Mouse (Mus musculus) neural tube, embryonic 11.5 days (tissue): ENCODE data around the gene Ankrd55. TPM values are rescaled to one million over a fixed set of nuclear protein-coding genes. Genes with fewer than 3 reads are reported as not detected.

ENCODE experiments used
- ATAC-seq: fragments of 200-750 bp; cut with Nextera tagmentation; 2 replicates; pipeline ENCODE4 v1.8.0; 2017; ENCODE audit warnings: moderate number of reproducible peaks, mild to moderate bottlenecking, moderate TSS enrichment, moderate library complexity; ENCODE audit not compliant: insufficient read depth, low FRiP score, low TSS enrichment
- DNase-seq: peaks from one replicate; pipeline ENCODE4 v3.0.0-alpha.2; 2015; ENCODE audit warnings: low spot score
- H3K27ac ChIP-seq: fragments of 300-500 bp; sonication (generic); 2 replicates; pipeline ENCODE4 v1.5.1; 2014; ENCODE audit warnings: low read depth, mild to moderate bottlenecking, low read length
- H3K27me3 ChIP-seq: fragments of 300-500 bp; sonication (generic); 2 replicates; pipeline ENCODE4 v1.6.1; 2014; ENCODE audit warnings: mild to moderate bottlenecking, low read length, mixed read lengths; ENCODE audit not compliant: control insufficient read depth, insufficient read depth
- H3K36me3 ChIP-seq: fragments of 300-500 bp; sonication (generic); 2 replicates; pipeline ENCODE4 v1.6.1; 2014; ENCODE audit warnings: mild to moderate bottlenecking, low read length, moderate library complexity, mixed read lengths; ENCODE audit not compliant: control insufficient read depth, insufficient read depth
- H3K4me1 ChIP-seq: fragments of 300-500 bp; sonication (generic); 2 replicates; pipeline ENCODE4 v1.6.1; 2014; ENCODE audit warnings: low read length, mixed read lengths; ENCODE audit not compliant: control insufficient read depth, insufficient read depth
- H3K4me2 ChIP-seq: fragments of 300-500 bp; sonication (generic); 2 replicates; pipeline ENCODE4 v1.6.1; 2014; ENCODE audit warnings: low read depth, mild to moderate bottlenecking, moderate library complexity
- H3K4me3 ChIP-seq: fragments of 300-500 bp; sonication (generic); 2 replicates; pipeline ENCODE4 v1.5.1; 2014; ENCODE audit warnings: low read depth, low read length
- H3K9ac ChIP-seq: fragments of 300-500 bp; sonication (generic); 2 replicates; pipeline ENCODE4 v1.6.1; 2014; ENCODE audit warnings: mild to moderate bottlenecking, low read length
- H3K9me3 ChIP-seq: fragments of 300-500 bp; sonication (generic); 2 replicates; pipeline ENCODE4 v1.6.1; 2016; ENCODE audit warnings: low read length; ENCODE audit not compliant: control insufficient read depth
- WGBS: fragments of 180-500 bp; shearing (Covaris S2); extraction: QIAGEN DNeasy Blood & Tissue Kit; methylation state at CpG from one replicate; pipeline ENCODE4 v1.1.7; 2014; 5-methylcytosine and 5-hydroxymethylcytosine counted together
- polyA plus RNA-seq: library from polyadenylated mRNA; unstranded; fragments of >200 nt; fragmentation: Nextera tagmentation; extraction: Ambion mirVana; gene quantifications from 2 replicates; pipeline ENCODE4 v1.2.1, GENCODE M21; 2014

The Ankrd55 gene
- polyA plus RNA-seq, 1 experiment from 2014 or later = 2.0 TPM

DNA sequence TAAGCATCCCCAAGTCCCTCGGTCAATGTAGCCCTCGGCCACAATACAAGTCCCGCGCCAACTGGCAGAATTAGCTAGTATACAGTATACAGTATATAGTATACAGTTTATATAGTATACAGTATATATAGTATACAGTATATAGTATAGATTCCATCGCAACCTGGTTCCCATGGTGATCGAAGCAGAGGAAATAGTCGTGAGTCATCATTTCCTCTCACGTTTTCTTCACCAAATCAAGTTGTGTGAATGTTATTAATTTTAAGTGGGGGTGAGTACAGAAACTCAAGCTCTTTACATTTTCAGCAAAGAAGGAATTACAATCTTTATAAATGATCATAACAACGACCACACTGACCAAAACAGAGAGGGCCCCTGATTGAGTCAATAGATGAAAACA, 96.8 kb downstream of the Ankrd55 start:
- 93% methylated on average over 9 of the region's 9 CpGs for WGBS
- Histone ChIP-seq H3K36me3 (no peaks in the 10 kb centered on the region), H3K9me3 (no peaks in the 10 kb centered on the region), H3K4me3 (no peak overlapping the region), H3K9ac (no peak overlapping the region), H3K27me3 (no peaks in the 10 kb centered on the region), H3K27ac (no peak overlapping the region), H3K4me1 (no peaks in the 10 kb centered on the region), H3K4me2 (no peak overlapping the region)
- ATAC-seq = no peak
- DNase-seq = no peak

DNA sequence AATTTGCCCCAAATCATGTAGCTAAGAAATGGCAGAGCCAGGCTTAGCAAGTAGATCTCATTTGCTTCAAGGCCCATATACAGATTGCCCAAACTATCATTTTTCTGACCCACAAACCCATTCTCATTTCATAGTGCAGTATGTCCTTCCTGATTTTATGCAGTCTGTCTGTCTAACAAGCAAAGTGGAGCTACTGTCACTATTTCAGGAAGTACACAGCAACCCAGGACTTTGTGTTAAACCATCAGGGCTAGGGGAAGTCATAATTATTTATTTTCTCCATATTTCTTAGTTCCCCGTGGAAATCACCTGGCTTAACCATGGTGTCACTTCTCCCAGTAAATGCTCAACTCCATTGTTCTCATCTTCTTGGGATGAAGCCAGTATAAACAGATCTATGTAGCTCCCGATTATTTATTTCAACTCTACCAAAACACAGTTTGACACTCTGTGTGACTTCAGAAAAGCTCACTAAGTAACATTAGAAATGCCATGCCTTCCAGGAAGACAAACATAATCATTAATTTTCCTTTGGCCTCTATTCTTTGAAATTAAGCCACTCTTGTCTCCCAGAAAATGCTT, 98.3 kb downstream of the Ankrd55 start:
- DNase-seq (no peak), ATAC-seq (no peak)
- no peak overlapping the region for H3K9ac ChIP-seq
- H3K4me2 ChIP-seq = no peak overlapping the region
- WGBS = 87% methylated on average over 2 of the region's 2 CpGs
- no peak overlapping the region for H3K4me3 ChIP-seq
- no peak overlapping the region for H3K27ac ChIP-seq
- H3K4me1 ChIP-seq = no peaks in the 10 kb centered on the region
- H3K27me3 ChIP-seq = no peaks in the 10 kb centered on the region
- H3K36me3 ChIP-seq = no peaks in the 10 kb centered on the region
- H3K9me3 ChIP-seq = no peaks in the 10 kb centered on the region

DNA sequence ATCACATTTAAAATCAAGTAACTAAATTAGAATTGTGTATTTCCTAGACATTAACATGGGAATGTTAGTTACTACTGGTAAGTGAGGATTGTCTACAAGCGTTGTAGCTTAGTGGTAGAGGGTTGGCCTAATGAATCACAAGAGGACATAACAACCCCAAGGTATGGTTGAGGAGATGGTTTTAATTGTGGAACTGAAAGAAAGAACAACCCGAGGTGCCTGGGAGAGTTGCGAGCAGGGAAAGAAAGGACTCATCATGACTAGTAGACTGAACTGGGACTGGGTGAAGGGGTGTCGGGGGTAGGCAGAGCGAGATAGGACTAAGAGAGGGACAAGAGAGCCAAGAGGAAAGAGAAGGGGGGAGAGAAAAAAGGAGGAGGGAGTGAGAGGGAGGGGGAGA, 99.0 kb downstream of the Ankrd55 start:
- no peaks in the 10 kb centered on the region for H3K36me3 ChIP-seq
- WGBS = 82% methylated on average over 5 of the region's 5 CpGs
- H3K4me1 ChIP-seq = no peaks in the 10 kb centered on the region
- H3K4me3 ChIP-seq = no peak overlapping the region
- ATAC-seq (no peak), DNase-seq (no peak)
- H3K9ac ChIP-seq = no peak overlapping the region
- no peaks in the 10 kb centered on the region for H3K27me3 ChIP-seq
- H3K27ac ChIP-seq = no peak overlapping the region
- H3K9me3 ChIP-seq = no peaks in the 10 kb centered on the region
- no peak overlapping the region for H3K4me2 ChIP-seq

DNA sequence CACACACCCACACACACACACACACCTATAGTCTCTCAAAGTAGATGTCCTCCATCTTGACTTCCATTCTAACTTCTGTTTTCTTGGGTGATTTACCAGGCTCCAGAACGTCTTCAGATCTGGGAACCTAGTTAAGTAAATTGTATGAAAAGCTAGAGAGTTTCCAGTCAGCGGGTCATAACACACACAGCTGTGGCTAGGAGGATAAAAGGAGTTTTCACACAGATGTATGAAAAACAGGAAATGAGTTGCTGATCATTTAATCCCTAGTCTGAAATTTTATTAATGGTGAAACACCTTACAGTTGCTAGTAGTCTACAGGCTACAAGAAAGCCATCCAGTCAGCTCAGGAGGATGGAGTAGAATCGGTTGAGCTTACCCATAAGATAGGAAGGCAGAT, 99.9 kb downstream of the Ankrd55 start:
- WGBS = 83% methylated on average over 3 of the region's 3 CpGs
- Histone ChIP-seq H3K27me3 (no peaks in the 10 kb centered on the region), H3K4me3 (no peak overlapping the region), H3K4me2 (no peak overlapping the region), H3K9ac (no peak overlapping the region), H3K27ac (no peak overlapping the region), H3K9me3 (no peaks in the 10 kb centered on the region), H3K36me3 (no peaks in the 10 kb centered on the region), H3K4me1 (no peaks in the 10 kb centered on the region)
- ATAC-seq = no peak
- DNase-seq = no peak

DNA sequence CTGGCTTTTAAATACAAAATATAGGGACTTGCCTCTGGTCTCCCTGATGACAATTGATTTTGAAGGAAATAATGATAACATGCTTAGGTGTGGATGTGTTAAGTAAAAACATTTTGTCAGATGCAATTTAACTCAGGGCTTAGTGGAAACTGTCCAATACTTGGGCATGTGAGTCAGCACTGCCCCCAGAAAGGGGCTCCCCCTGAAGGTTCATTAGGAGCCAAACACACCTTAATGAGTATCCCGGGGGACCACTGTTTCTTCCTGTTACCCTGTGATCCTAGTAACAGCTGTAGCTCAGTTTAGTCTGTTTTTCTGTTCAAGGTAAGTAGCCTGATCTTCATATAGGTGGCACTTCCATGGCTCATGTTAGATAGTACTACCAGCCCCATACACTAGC, 102.0 kb downstream of the Ankrd55 start:
- Histone ChIP-seq H3K4me2 (no peak overlapping the region), H3K4me3 (no peak overlapping the region), H3K27me3 (no peaks in the 10 kb centered on the region), H3K27ac (no peak overlapping the region), H3K9ac (no peak overlapping the region), H3K4me1 (no peaks in the 10 kb centered on the region), H3K36me3 (no peaks in the 10 kb centered on the region), H3K9me3 (no peaks in the 10 kb centered on the region)
- 96% methylated on average over 1 of the region's 1 CpGs for WGBS
- ATAC-seq (no peak), DNase-seq (no peak)

DNA sequence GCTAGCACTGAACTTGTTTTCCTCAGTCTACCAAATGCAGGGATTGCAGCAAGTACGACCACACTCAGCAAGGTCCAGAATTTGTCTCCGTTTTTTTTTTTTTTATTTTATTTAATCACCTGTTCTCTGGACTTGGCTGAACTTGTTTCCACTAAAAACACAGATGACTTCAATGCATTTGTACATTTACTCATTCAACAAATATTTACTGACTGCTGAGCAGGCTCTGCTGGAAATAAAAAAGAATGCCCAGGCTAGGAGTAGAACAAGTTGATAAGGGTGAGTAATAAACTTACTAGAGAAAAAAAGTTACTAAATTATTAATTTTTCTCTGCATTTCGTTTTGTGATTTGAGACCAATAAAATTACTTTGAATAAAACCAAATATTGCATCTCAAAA, 103.1 kb downstream of the Ankrd55 start:
- Histone ChIP-seq H3K4me3 (no peak overlapping the region), H3K27ac (no peak overlapping the region), H3K9ac (no peak overlapping the region), H3K36me3 (no peaks in the 10 kb centered on the region), H3K4me2 (no peak overlapping the region), H3K27me3 (no peaks in the 10 kb centered on the region), H3K4me1 (no peaks in the 10 kb centered on the region), H3K9me3 (no peaks in the 10 kb centered on the region)
- ATAC-seq = no peak
- DNase-seq = no peak
- WGBS = 83% methylated on average over 3 of the region's 3 CpGs

DNA sequence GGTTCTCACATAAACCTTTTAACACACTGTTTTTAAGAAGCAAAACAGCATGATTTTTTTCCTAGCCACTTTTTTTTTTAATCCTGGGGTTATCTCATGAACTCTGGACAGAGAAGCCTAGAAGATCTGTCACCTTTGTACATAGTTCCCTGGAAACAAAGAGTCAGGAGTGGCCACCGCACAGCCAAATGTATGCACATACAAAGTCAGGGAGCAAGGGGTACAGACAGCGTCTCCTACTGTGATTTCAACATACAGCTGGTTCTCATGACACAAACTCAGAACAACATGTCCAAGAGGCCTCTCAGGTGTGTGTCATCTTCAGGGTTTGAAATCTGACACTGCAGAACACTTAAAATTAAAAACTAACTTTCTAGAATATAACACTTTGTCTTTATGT, 105.1 kb downstream of the Ankrd55 start:
- H3K9me3 ChIP-seq = no peaks in the 10 kb centered on the region
- no peaks in the 10 kb centered on the region for H3K27me3 ChIP-seq
- H3K27ac ChIP-seq = no peak overlapping the region
- ATAC-seq = no peak
- 89% methylated on average over 2 of the region's 2 CpGs for WGBS
- DNase-seq = no peak
- no peak overlapping the region for H3K9ac ChIP-seq
- no peaks in the 10 kb centered on the region for H3K36me3 ChIP-seq
- no peak overlapping the region for H3K4me2 ChIP-seq
- H3K4me3 ChIP-seq = no peak overlapping the region
- H3K4me1 ChIP-seq = no peaks in the 10 kb centered on the region

DNA sequence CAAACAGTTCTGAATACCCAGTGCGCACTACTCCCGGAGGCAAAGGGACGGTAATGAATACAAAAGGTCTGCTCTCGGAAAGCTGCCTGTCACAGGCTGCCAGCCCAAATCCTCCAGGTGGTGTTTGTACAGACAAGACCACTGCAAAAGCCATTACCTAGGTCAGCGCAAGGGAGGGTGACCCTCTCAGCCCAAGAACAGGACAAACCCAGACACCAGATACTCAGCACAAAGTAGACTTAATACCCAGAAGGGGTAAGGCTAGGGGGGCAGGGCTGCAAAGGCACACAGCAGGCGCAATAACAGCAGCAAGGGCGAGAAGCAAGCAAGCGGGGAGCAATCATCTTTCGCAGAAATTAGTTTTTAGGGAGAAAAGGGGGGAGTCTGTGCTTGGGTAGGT, 106.0 kb downstream of the Ankrd55 start:
- 59% methylated on average over 9 of the region's 9 CpGs for WGBS
- ATAC-seq = no peak
- Histone ChIP-seq H3K4me1 (no peaks in the 10 kb centered on the region), H3K9ac (no peak overlapping the region), H3K27ac (no peak overlapping the region), H3K36me3 (no peaks in the 10 kb centered on the region), H3K27me3 (no peaks in the 10 kb centered on the region), H3K4me3 (no peak overlapping the region), H3K9me3 (no peaks in the 10 kb centered on the region), H3K4me2 (no peak overlapping the region)
- no peak for DNase-seq

DNA sequence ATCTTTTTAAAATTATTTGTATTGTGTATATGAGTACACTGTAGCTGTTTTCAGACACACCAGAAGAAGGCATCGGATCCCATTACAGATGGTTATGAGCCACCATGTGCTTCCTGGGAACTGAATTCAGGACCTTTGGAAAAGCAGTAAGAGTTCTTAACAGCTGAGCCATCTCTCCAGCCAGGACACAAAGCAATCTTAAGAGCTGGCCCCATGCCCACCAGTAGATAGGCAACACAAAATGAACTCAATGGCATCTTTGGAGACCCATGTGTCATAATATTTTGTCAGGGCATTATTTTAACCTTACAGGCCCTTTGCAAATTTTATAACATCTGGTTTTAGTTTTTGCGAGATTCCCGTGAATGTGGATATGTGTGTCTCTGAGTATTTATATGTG, 116.5 kb downstream of the Ankrd55 start:
- Histone ChIP-seq H3K4me3 (no peak overlapping the region), H3K9ac (no peak overlapping the region), H3K4me2 (no peak overlapping the region), H3K27me3 (no peaks in the 10 kb centered on the region), H3K36me3 (no peaks in the 10 kb centered on the region), H3K9me3 (no peaks in the 10 kb centered on the region), H3K4me1 (no peaks in the 10 kb centered on the region), H3K27ac (no peak overlapping the region)
- WGBS = 89% methylated on average over 3 of the region's 3 CpGs
- no peak for ATAC-seq
- DNase-seq = no peak
